Mouse (Mus musculus): Measurements from ENCODE around the gene Fli1. TPM values are rescaled to one million over a fixed set of nuclear protein-coding genes. Genes with fewer than 3 reads are reported as not detected.

The Fli1 gene
- polyA plus RNA-seq, 1 experiment from 2014 or later: 21.6 TPM

DNA sequence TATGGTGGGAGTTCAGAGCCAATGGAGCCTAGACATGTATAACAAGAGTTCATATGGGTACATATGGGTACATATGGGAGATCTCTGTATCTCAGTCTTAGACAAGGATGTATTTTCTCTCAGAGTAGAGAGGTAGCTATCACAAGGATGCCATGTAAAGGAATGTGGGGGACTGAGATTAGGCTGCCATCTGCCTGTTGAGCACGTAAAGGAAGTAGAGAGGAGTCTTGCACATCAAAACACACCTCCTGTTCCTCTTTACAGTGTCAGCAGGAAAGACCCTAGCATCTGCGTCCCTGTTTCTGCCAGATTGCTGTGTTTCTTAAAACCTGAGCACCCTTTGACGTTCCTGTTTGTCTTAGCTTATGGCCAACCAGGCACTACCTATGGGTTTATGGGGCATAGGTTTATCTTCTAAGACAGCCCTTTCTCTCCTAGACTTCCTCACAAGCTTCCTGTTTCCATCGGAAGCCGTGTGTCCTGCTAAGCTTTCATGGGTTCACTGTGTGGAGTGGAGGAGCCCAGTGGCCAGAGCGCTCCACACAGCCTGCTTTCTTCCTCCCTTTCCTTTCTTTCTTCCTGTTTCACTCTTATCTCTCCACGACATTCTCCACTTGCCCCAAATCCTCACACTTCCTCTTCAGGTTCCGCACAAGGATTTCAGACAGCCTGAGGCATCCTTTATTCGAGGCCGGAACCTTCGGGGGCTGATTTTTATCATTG, 39.4 kb upstream of the Fli1 start:
- no peak overlapping the region for H3K4me3 ChIP-seq (replicated peaks; ENCODE audit: low read depth, low read length)
- TF ChIP-seq CTCF (IDR thresholded peaks at IDR 0.05; ENCODE audit: low read depth): peak; percentile 8; the same call in 1 of the 2 replicates
- H3K4me1 ChIP-seq (replicated peaks; ENCODE audit: insufficient read depth, low read length): no peaks in the 10 kb centered on the region
- DNase-seq (ENCODE audit: low spot score) (no peak), ATAC-seq (replicated peaks; ENCODE audit: low FRiP score, low read depth) (no peak)
- H3K36me3 ChIP-seq (ENCODE audit: insufficient read depth, low read length): no peaks in the 10 kb centered on the region
- 72% methylated on average over 11 of the region's 11 CpGs for WGBS
- no peak overlapping the region for H3K9ac ChIP-seq (ENCODE audit: low read depth, low read length)
- H3K4me2 ChIP-seq (ENCODE audit: low read length): no peak overlapping the region
- H3K27ac ChIP-seq: no peak overlapping the region
- no peaks in the 10 kb centered on the region for H3K27me3 ChIP-seq (ENCODE audit: insufficient read depth, low read length)
- no peaks in the 10 kb centered on the region for H3K9me3 ChIP-seq (replicated peaks; ENCODE audit: low read length)

DNA sequence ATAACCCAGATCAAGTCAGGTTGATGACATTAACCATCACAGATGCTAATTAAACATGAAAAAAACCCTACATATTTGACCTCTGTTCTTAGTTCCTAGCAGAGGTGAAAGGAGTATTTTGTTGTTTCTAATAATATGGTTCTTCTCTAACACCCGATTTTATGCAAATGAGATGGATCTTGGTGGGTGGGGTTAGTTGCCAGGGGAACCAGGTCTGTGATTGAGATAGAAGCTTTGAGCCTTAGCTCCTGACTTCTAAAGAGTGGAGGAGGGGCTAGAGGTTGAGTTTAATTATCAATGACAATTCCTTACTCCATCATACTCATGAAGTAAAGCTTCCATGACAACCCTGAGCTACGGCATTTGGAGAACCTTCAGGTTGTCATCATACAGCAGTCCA, 35.8 kb upstream of the Fli1 start:
- 73% methylated on average over 2 of the region's 2 CpGs for WGBS
- Histone ChIP-seq H3K27ac (no peak overlapping the region), H3K36me3 (ENCODE audit: insufficient read depth, low read length) (no peaks in the 10 kb centered on the region), H3K4me2 (ENCODE audit: low read length) (no peak overlapping the region), H3K9ac (ENCODE audit: low read depth, low read length) (no peak overlapping the region), H3K4me1 (replicated peaks; ENCODE audit: insufficient read depth, low read length) (no peaks in the 10 kb centered on the region), H3K9me3 (replicated peaks; ENCODE audit: low read length) (no peaks in the 10 kb centered on the region), H3K27me3 (ENCODE audit: insufficient read depth, low read length) (no peaks in the 10 kb centered on the region), H3K4me3 (replicated peaks; ENCODE audit: low read depth, low read length) (no peak overlapping the region)
- no peak for DNase-seq (ENCODE audit: low spot score)
- ATAC-seq (replicated peaks; ENCODE audit: low FRiP score, low read depth): no peak
- TF ChIP-seq CTCF (IDR thresholded peaks at IDR 0.05; ENCODE audit: low read depth): no peak

- Histone ChIP-seq H3K9me3 (replicated peaks; ENCODE audit: low read length) (no peaks in the 10 kb centered on the region), H3K4me3 (replicated peaks; ENCODE audit: low read depth, low read length) (no peak overlapping the region), H3K27me3 (ENCODE audit: insufficient read depth, low read length) (no peaks in the 10 kb centered on the region), H3K27ac (no peak overlapping the region), H3K4me1 (replicated peaks; ENCODE audit: insufficient read depth, low read length) (no peaks in the 10 kb centered on the region), H3K36me3 (ENCODE audit: insufficient read depth, low read length) (no peaks in the 10 kb centered on the region), H3K9ac (ENCODE audit: low read depth, low read length) (no peak overlapping the region), H3K4me2 (ENCODE audit: low read length) (no peak overlapping the region)
- DNase-seq (ENCODE audit: low spot score) (no peak), ATAC-seq (replicated peaks; ENCODE audit: low FRiP score, low read depth) (no peak)
- 65% methylated on average over 4 of the region's 4 CpGs for WGBS
- TF ChIP-seq CTCF (IDR thresholded peaks at IDR 0.05; ENCODE audit: low read depth): no peak
Measured at GRCm38 (mm10) chr9:32573638-32574037, 31.0 kb upstream of the Fli1 start.

DNA sequence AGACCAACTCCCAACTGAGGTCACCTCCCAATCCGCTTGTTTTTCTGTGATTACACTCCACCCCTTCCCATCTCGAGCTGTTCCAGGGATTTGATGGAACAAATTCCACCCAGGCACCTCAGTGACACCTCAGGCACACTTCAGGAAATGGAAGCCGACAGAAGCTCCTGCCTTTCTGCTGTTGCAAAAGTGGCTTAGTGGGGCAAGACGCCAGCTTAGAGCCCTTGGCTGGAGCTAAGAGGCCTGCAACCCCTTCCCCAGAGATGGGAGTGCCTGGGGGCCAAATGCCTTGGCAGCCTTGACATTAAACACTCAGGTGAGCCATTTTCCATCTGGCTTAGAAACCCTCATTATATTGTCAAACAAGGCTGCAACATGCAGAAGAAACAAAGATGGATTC, 29.0 kb upstream of the Fli1 start:
- WGBS: 51% methylated on average over 4 of the region's 4 CpGs
- Histone ChIP-seq H3K4me2 (ENCODE audit: low read length) (no peak overlapping the region), H3K27me3 (ENCODE audit: insufficient read depth, low read length) (no peaks in the 10 kb centered on the region), H3K27ac (no peak overlapping the region), H3K9ac (ENCODE audit: low read depth, low read length) (no peak overlapping the region), H3K4me3 (replicated peaks; ENCODE audit: low read depth, low read length) (no peak overlapping the region), H3K9me3 (replicated peaks; ENCODE audit: low read length) (no peaks in the 10 kb centered on the region), H3K4me1 (replicated peaks; ENCODE audit: insufficient read depth, low read length) (no peaks in the 10 kb centered on the region), H3K36me3 (ENCODE audit: insufficient read depth, low read length) (no peaks in the 10 kb centered on the region)
- DNase-seq (ENCODE audit: low spot score): no peak
- no peak for ATAC-seq (replicated peaks; ENCODE audit: low FRiP score, low read depth)
- TF ChIP-seq CTCF (IDR thresholded peaks at IDR 0.05; ENCODE audit: low read depth): no peak

DNA sequence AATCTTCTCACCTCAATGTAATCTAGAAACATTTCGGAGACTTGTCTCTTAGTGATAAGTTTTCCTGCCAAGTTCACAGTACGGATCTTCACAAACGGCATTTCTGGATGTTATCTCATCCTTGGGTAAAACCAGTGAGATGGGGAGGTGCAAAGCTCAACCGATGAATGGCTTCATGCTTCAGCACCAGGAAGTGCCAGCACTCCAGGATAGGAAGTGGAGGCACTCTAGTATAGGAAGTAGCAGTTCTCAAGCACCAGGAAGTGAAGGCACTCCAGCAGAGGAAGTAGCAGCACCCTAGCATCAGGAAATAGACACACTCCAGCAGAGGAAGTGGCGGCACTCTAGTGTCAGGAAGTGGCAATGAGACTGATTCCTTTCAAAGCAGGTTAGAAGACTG, 27.9 kb upstream of the Fli1 start:
- no peaks in the 10 kb centered on the region for H3K36me3 ChIP-seq (ENCODE audit: insufficient read depth, low read length)
- ATAC-seq (replicated peaks; ENCODE audit: low FRiP score, low read depth): no peak
- no peaks in the 10 kb centered on the region for H3K4me1 ChIP-seq (replicated peaks; ENCODE audit: insufficient read depth, low read length)
- no peak for TF ChIP-seq CTCF (IDR thresholded peaks at IDR 0.05; ENCODE audit: low read depth)
- 85% methylated on average over 5 of the region's 5 CpGs for WGBS
- H3K9me3 ChIP-seq (replicated peaks; ENCODE audit: low read length): no peaks in the 10 kb centered on the region
- H3K4me3 ChIP-seq (replicated peaks; ENCODE audit: low read depth, low read length): no peak overlapping the region
- H3K27ac ChIP-seq: no peak overlapping the region
- no peaks in the 10 kb centered on the region for H3K27me3 ChIP-seq (ENCODE audit: insufficient read depth, low read length)
- H3K9ac ChIP-seq (ENCODE audit: low read depth, low read length): no peak overlapping the region
- no peak for DNase-seq (ENCODE audit: low spot score)
- H3K4me2 ChIP-seq (ENCODE audit: low read length): no peak overlapping the region

- Histone ChIP-seq H3K4me3 (replicated peaks; ENCODE audit: low read depth, low read length) (no peak overlapping the region), H3K36me3 (ENCODE audit: insufficient read depth, low read length) (no peaks in the 10 kb centered on the region), H3K4me1 (replicated peaks; ENCODE audit: insufficient read depth, low read length) (peaks cover 6% of the 10 kb centered on the region; the same call in 1 of the 2 replicates), H3K4me2 (ENCODE audit: low read length) (no peak overlapping the region), H3K27ac (no peak overlapping the region), H3K27me3 (ENCODE audit: insufficient read depth, low read length) (no peaks in the 10 kb centered on the region), H3K9ac (ENCODE audit: low read depth, low read length) (no peak overlapping the region), H3K9me3 (replicated peaks; ENCODE audit: low read length) (no peaks in the 10 kb centered on the region)
- WGBS: 76% methylated on average over 4 of the region's 4 CpGs
- no peak for TF ChIP-seq CTCF (IDR thresholded peaks at IDR 0.05; ENCODE audit: low read depth)
- ATAC-seq (replicated peaks; ENCODE audit: low FRiP score, low read depth) (no peak), DNase-seq (ENCODE audit: low spot score) (no peak)
Measured at GRCm38 (mm10) chr9:32569261-32569660, 26.6 kb upstream of the Fli1 start.

DNA sequence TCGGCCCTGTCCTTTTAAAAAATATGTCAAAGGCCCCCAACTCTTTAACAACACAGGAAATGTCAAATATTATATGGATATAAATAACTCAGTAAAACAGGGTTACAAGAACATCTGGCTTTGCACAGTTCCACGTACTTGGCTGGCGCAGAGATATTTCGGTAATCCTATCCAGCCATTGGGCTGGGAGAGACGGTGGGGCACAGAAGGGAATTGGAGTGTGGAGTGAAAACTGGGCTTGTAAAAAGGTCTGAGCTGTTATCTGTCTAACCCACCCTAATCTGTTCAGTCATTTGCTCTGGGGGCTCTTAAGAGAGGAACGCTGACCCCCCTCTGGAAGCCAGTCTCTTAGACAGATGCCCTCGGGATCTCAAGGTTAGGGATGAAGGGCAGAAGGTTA, 24.9 kb upstream of the Fli1 start:
- Histone ChIP-seq H3K4me3 (replicated peaks; ENCODE audit: low read depth, low read length) (no peak overlapping the region), H3K27me3 (ENCODE audit: insufficient read depth, low read length) (no peaks in the 10 kb centered on the region), H3K36me3 (ENCODE audit: insufficient read depth, low read length) (no peaks in the 10 kb centered on the region), H3K27ac (no peak overlapping the region), H3K4me2 (ENCODE audit: low read length) (no peak overlapping the region), H3K4me1 (replicated peaks; ENCODE audit: insufficient read depth, low read length) (peaks cover 6% of the 10 kb centered on the region; the same call in 1 of the 2 replicates), H3K9ac (ENCODE audit: low read depth, low read length) (no peak overlapping the region), H3K9me3 (replicated peaks; ENCODE audit: low read length) (no peaks in the 10 kb centered on the region)
- ATAC-seq (replicated peaks; ENCODE audit: low FRiP score, low read depth) (no peak), DNase-seq (ENCODE audit: low spot score) (no peak)
- no peak for TF ChIP-seq CTCF (IDR thresholded peaks at IDR 0.05; ENCODE audit: low read depth)
- WGBS: 31% methylated on average over 7 of the region's 7 CpGs
